Mouse (Mus musculus) CH12.LX (cell line): ENCODE results near the gene Cish. TPM values are rescaled to one million over a fixed set of nuclear protein-coding genes. Genes with fewer than 3 reads are reported as not detected.

Experiments used
- DNase-seq: peaks from one replicate; pipeline ENCODE4 v3.0.0-alpha.2; 2013; ENCODE audit errors: extremely low read depth
- H3K27ac ChIP-seq: 2 replicates; pipeline ENCODE4 v1.5.1; 2012; ENCODE audit warnings: low read depth, mild to moderate bottlenecking, control low read depth, moderate library complexity; ENCODE audit not compliant: insufficient read depth
- H3K27me3 ChIP-seq: replicated peaks from 2 replicates; pipeline ENCODE3; 2012; ENCODE audit warnings: inconsistent platforms
- H3K36me3 ChIP-seq, 2 experiments: replicated peaks in 1 of 2; 2 replicates each; pipeline versions ENCODE3 to v1.6.1; 2012; ENCODE audit warnings: inconsistent platforms in 1 of 2, low read length in 1 of 2, mild to moderate bottlenecking in 1 of 2, mixed read lengths in 1 of 2, moderate library complexity in 1 of 2; ENCODE audit not compliant: control insufficient read depth in 1 of 2, insufficient read depth in 1 of 2
- H3K4me1 ChIP-seq, 2 experiments: 2 replicates each; pipeline ENCODE4 v1.6.1; 2012; ENCODE audit warnings: inconsistent platforms in 1 of 2, moderate library complexity in 1 of 2; ENCODE audit not compliant: insufficient read depth in 2 of 2, control insufficient read depth in 1 of 2
- H3K4me2 ChIP-seq: 2 replicates; pipeline ENCODE4 v1.6.1; 2012; ENCODE audit warnings: low read depth, mild to moderate bottlenecking, control low read depth; ENCODE audit not compliant: poor library complexity, insufficient read depth, severe bottlenecking
- H3K4me3 ChIP-seq, 3 experiments: fragments of 150-350 bp in 1 of 3; sonication (generic) in 1 of 3; replicated peaks in 1 of 3; 2 replicates each; pipeline versions ENCODE3 to v1.5.1; 2011 to 2012; ENCODE audit warnings: low read depth in 2 of 3, low read length in 2 of 3, mild to moderate bottlenecking in 2 of 3, moderate library complexity in 2 of 3, control low read depth in 1 of 3, improper control_type of control experiment in 1 of 3, inconsistent platforms in 1 of 3, mixed read lengths in 1 of 3; ENCODE audit not compliant: poor library complexity in 1 of 3
- H3K79me2 ChIP-seq: replicated peaks from 2 replicates; pipeline ENCODE4 v1.6.1; 2012; ENCODE audit warnings: mild to moderate bottlenecking, moderate library complexity; ENCODE audit not compliant: control insufficient read depth, poor library complexity, insufficient read depth, severe bottlenecking; ENCODE audit errors: extremely low read depth
- H3K9ac ChIP-seq: 2 replicates; pipeline ENCODE4 v1.6.1; 2012; ENCODE audit warnings: low read depth, mild to moderate bottlenecking, control low read depth, moderate library complexity; ENCODE audit not compliant: insufficient read depth
- H3K9me3 ChIP-seq: replicated peaks from 2 replicates; pipeline ENCODE3; 2012; ENCODE audit warnings: low read length, inconsistent platforms, mixed read lengths
- BHLHE40 ChIP-seq: IDR thresholded peaks from 2 replicates; pipeline ENCODE4 v1.6.1; 2011; ENCODE audit warnings: mild to moderate bottlenecking, low read depth, low read length, improper control_type of control experiment
- CHD2 ChIP-seq: IDR thresholded peaks from 2 replicates; pipeline ENCODE4 v1.6.1; 2011; ENCODE audit warnings: low read length, improper control_type of control experiment
- CTCF ChIP-seq, 2 experiments: IDR thresholded peaks in 1 of 2; conservative IDR thresholded peaks in 1 of 2; 2 replicates each; pipeline ENCODE4 v1.5.1; 2011 to 2012; ENCODE audit warnings: low read depth in 2 of 2, low read length in 2 of 2, improper control_type of control experiment in 1 of 2, inconsistent platforms in 1 of 2, mild to moderate bottlenecking in 1 of 2, moderate library complexity in 1 of 2
- E2F4 ChIP-seq: IDR thresholded peaks from 2 replicates; pipeline ENCODE4 v1.6.1; 2011; ENCODE audit warnings: low read depth, low read length, improper control_type of control experiment; ENCODE audit not compliant: insufficient replicate concordance
- ETS1 ChIP-seq: conservative IDR thresholded peaks from 2 replicates; pipeline ENCODE4 v1.6.1; 2012; ENCODE audit warnings: low read depth, mild to moderate bottlenecking, inconsistent platforms, low read length, improper control_type of control experiment, moderate library complexity
- GABPA ChIP-seq: IDR thresholded peaks from 2 replicates; pipeline ENCODE4 v1.6.1; 2012; ENCODE audit warnings: low read depth, low read length, improper control_type of control experiment, inconsistent platforms; ENCODE audit not compliant: insufficient replicate concordance
- IRF4 ChIP-seq: IDR thresholded peaks from 2 replicates; pipeline ENCODE4 v1.6.1; 2014; ENCODE audit warnings: low read depth, mild to moderate bottlenecking, inconsistent platforms, low read length, improper control_type of control experiment
- JUN ChIP-seq: IDR thresholded peaks from 2 replicates; pipeline ENCODE4 v1.6.1; 2011; ENCODE audit warnings: low read depth, mild to moderate bottlenecking, low read length, improper control_type of control experiment, moderate library complexity; ENCODE audit not compliant: insufficient read depth
- JUND ChIP-seq: conservative IDR thresholded peaks from 2 replicates; pipeline ENCODE4 v1.6.1; 2011; ENCODE audit warnings: low read depth, low read length, improper control_type of control experiment
- MAX ChIP-seq: IDR thresholded peaks from 2 replicates; pipeline ENCODE4 v1.6.1; 2011; ENCODE audit warnings: low read length, improper control_type of control experiment
- MEF2A ChIP-seq: IDR thresholded peaks from 2 replicates; pipeline ENCODE4 v1.6.1; 2014; ENCODE audit warnings: low read depth, mild to moderate bottlenecking, inconsistent platforms, low read length, improper control_type of control experiment, borderline replicate concordance
- MXI1 ChIP-seq: IDR thresholded peaks from 2 replicates; pipeline ENCODE4 v1.6.1; 2011; ENCODE audit warnings: mild to moderate bottlenecking, low read depth, low read length, improper control_type of control experiment
- NRF1 ChIP-seq: IDR thresholded peaks from 2 replicates; pipeline ENCODE4 v1.6.1; 2014; ENCODE audit warnings: low read depth, mild to moderate bottlenecking, inconsistent platforms, low read length, improper control_type of control experiment, moderate library complexity
- POLR2A ChIP-seq: IDR thresholded peaks from 2 replicates; pipeline ENCODE4 v1.6.1; 2011; ENCODE audit warnings: low read depth, mild to moderate bottlenecking, improper control_type of control experiment, low read length
- RCOR1 ChIP-seq: conservative IDR thresholded peaks from 2 replicates; pipeline ENCODE4 v1.6.1; 2012; ENCODE audit warnings: low read depth, mild to moderate bottlenecking, inconsistent platforms, low read length, improper control_type of control experiment
- SIN3A ChIP-seq: IDR thresholded peaks from 2 replicates; pipeline ENCODE4 v1.6.1; 2012; ENCODE audit warnings: low read length, improper control_type of control experiment, inconsistent platforms
- TBP ChIP-seq: conservative IDR thresholded peaks from 2 replicates; pipeline ENCODE4 v1.6.1; 2011; ENCODE audit warnings: low read depth, low read length, improper control_type of control experiment
- USF2 ChIP-seq: conservative IDR thresholded peaks from 2 replicates; pipeline ENCODE4 v1.6.1; 2011; ENCODE audit warnings: low read depth, low read length, improper control_type of control experiment
- ZC3H11A ChIP-seq: IDR thresholded peaks from 2 replicates; pipeline ENCODE4 v1.6.1; 2012; ENCODE audit warnings: low read depth, mild to moderate bottlenecking, inconsistent platforms, low read length, improper control_type of control experiment
- dilution Hi-C: fragments of 300-500 bp; cut with MboI; formaldehyde crosslinking; loops from 2 replicates; pipeline ENCODE4 v1.14.3; 2020; ENCODE audit warnings: low sequenced_read_pairs; ENCODE audit not compliant: extremely low pct_unique_long_range_greater_than_20kb, extremely low pct_ligation_motif_present
- in situ Hi-C: fragments of 300-500 bp; cut with MboI; formaldehyde crosslinking; loops from 3 replicates; pipeline ENCODE4 v1.14.3; 2019; ENCODE audit warnings: low sequenced_read_pairs, low pct_ligation_motif_present, low pct_unique_long_range_greater_than_20kb, mixed read lengths
- polyA plus RNA-seq: library from polyadenylated mRNA; unstranded; fragments of >175 nt; gene quantifications from 2 replicates; pipeline ENCODE4 v1.2.1, GENCODE M21; 2012; ENCODE audit warnings: low read depth; ENCODE audit not compliant: insufficient read length
- total RNA-seq, 2 experiments: library from RNA; depleted of rRNA; stranded (reverse); fragments of 300-350 nt in 1 of 2; fragments of >200 nt in 1 of 2; gene quantifications; 2 replicates each; pipeline ENCODE4 v1.2.3; 2012 to 2014

Cish gene
- total and polyA plus RNA-seq, 3 experiments: 0.43 to 4.6 (median 3.5) TPM

- Histone ChIP-seq H3K4me2 (no peak overlapping the region), H3K9ac (no peak overlapping the region), H3K4me3 (no peak overlapping the region), H3K79me2 (no peaks in the 10 kb centered on the region), H3K4me1 (no peaks in the 10 kb centered on the region), H3K9me3 (no peaks in the 10 kb centered on the region), H3K27me3 (peaks cover 2% of the 10 kb centered on the region), H3K27ac (no peak overlapping the region), H3K36me3 (peaks cover under 1 to 7% of the 10 kb centered on the region in 2 experiments)
- in situ Hi-C loops: loop anchor here (5.0 to 10.0 kb wide), 2 partner anchors 38 to 106 kb away; partner anchors contain the start of gene Mapkapk3
- DNase-seq: no peak
- dilution Hi-C loops: no loop called here
- TF ChIP-seq MXI1 (no peak), MEF2A (no peak), TBP (no peak), USF2 (no peak), GABPA (no peak), MAX (no peak), JUN (no peak), POLR2A (no peak), E2F4 (no peak), CHD2 (no peak), NRF1 (no peak), BHLHE40 (no peak), JUND (no peak), CTCF (conservative IDR thresholded peaks at IDR 0.05 in 1 of 2, IDR thresholded peaks at IDR 0.05 in 1 of 2; ENCODE audit: low read depth in 2 of 2, low read length in 2 of 2) (no peak), ETS1 (no peak), RCOR1 (no peak), ZC3H11A (no peak)
Measured at GRCm38 (mm10) chr9:107249154-107249553, 46.7 kb upstream of the Cish start.

- dilution Hi-C loops (no loop called here), in situ Hi-C loops (no loop called here)
- no peaks in the 10 kb centered on the region for H3K79me2 ChIP-seq
- no peak for DNase-seq
- no peak overlapping the region for H3K4me2 ChIP-seq
- peaks cover 13 to 23% of the 10 kb centered on the region in 2 experiments for H3K36me3 ChIP-seq
- H3K9me3 ChIP-seq: no peaks in the 10 kb centered on the region
- no peak overlapping the region for H3K4me3 ChIP-seq
- H3K27me3 ChIP-seq: no peaks in the 10 kb centered on the region
- H3K4me1 ChIP-seq: no peaks in the 10 kb centered on the region
- TF ChIP-seq TBP (no peak), BHLHE40 (no peak), IRF4 (no peak), SIN3A (no peak)
- no peak overlapping the region for H3K27ac ChIP-seq
- H3K9ac ChIP-seq: no peak overlapping the region
Measured at GRCm38 (mm10) chr9:107250416-107251337, 45.1 kb upstream of the Cish start.
